Mouse (Mus musculus): ENCODE data around the gene Dph7.
"Not testable (repeated sequence)": the region's sequence is repeated elsewhere in the genome, so short reads cannot be mapped to it uniquely, and the experiment has no call there.

Dph7 gene

DNA sequence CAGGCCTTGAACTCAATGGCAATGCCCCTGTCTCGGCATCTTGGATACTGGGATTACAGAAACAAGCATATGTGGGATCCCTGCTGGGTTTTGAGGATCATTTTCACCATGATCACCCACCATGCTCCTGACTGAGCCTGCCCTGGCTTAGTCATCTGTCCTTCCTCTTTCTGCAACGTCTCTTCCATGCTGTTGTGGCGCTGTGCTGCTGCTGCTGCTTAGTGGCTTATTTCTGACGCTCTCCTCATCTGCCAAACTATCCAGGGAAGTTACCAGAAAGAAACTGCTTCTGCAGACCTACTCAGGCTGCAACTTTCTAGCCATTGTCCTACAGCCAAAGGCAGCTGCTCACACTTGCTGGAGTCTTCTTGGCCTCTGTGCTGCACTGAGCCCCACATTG lies 8.2 kb downstream of the Dph7 start:
- DNase-seq (ENCODE audit: low read depth, low spot score), result no peak

DNA sequence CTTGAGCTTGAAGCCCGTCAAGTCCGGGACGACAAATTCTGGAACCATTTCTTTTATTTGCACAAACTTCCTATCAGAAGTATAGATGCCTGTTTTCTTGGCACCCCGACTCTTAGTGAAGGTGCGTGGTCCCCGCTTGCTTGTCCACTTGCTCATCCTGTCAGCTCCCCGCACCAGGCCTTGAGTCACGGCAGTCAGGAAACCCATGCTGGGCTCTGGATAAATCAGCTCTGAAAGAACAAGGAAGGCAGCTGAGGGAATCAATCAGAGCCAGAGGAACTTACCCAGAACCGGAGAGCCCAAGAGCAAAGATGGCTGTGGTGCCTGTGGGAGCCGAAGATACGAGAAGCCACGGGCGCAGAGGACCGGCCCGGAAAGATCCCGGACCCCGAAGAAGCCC lies 12.3 kb downstream of the Dph7 start:
- not testable (repeated sequence) for DNase-seq (ENCODE audit: low read depth, low spot score)

DNA sequence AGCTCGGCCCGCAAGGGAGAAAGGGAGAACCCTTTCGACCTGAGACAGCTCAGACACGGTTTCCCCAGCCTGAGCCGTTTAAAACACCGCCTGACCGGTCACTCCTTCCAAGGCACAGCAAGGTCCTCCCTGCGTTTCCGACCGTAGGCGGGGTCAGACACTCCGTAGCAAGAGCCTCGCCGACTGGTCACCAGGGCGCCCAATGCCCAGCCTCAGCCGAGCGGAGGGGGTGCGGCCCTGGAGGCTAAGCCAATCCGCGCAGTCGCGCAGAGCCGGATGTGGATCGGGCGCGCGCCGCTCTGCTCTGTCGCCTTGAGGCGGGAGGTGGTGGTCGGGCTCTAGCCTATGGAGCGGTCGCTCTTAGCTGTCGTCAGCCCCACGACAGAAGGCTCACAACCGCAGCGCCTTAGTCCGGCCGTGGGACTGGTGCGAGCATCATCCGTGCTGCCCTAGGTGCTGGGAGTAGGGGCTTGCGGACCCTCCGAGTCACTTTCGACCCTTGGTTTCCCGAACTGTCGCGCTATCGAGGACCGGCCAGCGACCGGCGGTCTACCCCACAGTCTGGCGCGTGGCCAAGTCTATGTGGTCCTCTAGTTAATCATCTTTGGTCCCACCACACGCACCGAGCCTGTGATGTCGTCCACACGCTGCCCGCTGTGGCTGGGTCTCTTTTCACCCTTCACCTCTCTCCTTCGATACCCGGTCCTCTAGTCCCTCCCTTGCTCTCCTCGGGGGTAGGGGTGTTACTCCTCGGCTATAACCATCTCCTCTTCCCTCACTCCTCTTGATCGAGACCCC lies 12.9 kb downstream of the Dph7 start, which contains the start of gene Mrpl41:
Gene Mrpl41 (minus strand): TSS at position 193 of the 798 bp plus-strand sequence.
- DNase-seq (ENCODE audit: low read depth, low spot score), result peak; percentile 96

DNA sequence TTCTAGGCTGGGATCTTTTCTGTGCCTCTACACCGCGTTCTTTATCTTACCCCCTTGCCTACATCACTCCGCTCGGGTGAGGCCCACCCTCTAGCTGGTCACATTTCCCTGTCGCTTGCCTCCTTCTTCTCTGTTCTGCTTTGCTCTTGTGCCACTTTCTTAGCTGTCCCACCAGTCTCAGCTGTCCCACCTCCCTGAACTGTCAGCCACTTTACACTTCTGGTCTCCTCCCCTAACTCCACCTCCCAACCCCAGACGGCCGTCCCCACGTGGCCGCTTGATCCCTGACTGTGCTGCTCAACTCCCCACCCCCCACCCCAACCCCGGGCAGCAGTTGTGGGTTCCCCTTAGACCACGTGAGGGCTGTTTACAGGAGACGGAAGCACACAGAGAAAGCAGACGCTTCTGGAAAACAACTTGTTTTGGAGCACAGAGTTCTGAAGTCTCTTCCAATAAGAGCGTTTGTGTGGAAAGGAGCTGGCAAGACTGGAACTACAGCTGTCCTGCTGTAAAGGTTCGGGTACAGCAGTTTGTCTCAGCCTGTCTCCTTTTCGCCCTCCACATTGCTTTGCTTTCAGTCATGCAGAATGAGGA lies 13.6 kb downstream of the Dph7 start, which contains the start of gene Pnpla7:
Gene Pnpla7 (plus strand): TSS at position 330 of the 594 bp plus-strand sequence.
- DNase-seq (ENCODE audit: low read depth, low spot score), result peak; percentile 91

DNA sequence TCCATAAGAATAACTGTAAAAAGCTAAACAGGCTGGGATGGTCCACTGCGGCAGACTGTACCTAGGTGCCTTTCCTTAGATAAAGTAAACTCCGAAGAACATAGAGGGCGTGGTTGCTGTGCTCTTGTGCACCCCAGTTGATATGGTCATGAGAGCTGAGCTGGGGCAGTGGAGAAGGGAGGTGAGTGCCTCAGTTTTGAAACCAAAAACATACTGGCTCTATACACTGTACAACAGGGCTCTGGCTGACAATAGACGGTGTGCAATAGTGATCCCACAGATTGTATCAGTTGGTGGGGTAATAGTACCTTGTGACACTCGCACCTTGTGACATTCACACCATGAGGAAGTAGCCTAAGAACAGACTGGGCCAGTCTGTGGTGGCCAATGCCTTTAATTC lies 14.8 kb downstream of the Dph7 start:
- DNase-seq (ENCODE audit: low read depth, low spot score), result peak; percentile 12

DNA sequence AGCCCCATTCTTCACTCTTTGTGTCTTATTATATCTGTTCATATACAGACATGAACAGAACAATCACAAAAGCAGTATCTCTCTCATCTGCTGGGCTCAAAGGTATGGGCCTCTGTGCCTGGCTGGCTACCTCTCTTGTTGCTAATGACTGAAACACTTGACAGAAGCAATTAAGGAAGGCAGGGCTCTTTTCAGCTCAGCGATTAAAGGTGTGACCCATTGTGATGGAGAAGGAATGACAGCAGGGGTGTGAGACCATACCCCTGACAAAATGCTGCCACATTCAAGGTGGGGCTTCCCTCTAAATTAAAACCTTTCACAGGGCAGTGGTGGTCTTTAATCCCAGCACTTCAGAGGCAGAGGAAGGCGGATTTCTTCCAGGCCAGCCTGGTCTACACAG lies 25.6 kb downstream of the Dph7 start:
- DNase-seq (ENCODE audit: low read depth, low spot score), result no peak

DNA sequence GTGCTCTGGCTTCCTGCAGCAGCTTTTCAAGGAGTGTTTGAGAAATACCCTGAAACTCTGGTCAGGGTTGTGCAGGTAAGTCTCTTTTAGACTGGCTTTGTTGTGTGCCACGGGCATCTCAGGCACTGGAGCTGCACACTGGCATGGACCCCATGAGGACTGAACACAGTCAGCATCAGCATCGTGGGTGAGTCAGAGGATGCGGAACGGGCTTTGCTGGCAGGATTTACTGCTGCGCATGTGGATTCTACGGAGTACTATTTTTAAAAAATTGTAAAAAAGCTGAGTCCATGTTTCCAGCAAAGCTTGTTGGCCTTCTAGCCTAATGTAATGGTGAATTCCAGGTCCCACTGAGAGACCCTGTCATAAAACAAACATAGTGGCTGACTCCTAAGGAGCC lies 33.1 kb downstream of the Dph7 start:
- DNase-seq (ENCODE audit: low read depth, low spot score), result no peak

DNA sequence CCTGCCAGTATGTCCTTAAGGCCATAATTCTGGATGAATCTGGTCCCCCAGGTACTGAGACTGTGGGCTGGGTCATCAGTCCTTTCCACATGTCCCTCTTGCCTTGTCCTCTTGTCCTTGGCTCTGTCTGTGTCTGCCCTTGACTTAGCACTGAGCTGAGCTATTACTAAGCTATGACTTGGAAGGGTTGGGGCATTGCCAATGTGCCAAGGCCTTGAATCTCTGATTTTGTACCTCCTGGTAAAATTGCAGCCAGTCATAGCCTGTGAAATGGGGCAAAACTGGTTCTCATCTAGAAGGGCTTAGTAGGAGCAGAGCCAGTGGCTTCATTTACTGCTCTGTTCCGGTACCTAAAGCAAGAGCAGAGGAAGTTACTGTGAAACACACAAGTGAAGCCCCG lies 34.3 kb downstream of the Dph7 start:
- DNase-seq (ENCODE audit: low read depth, low spot score), result no peak

DNA sequence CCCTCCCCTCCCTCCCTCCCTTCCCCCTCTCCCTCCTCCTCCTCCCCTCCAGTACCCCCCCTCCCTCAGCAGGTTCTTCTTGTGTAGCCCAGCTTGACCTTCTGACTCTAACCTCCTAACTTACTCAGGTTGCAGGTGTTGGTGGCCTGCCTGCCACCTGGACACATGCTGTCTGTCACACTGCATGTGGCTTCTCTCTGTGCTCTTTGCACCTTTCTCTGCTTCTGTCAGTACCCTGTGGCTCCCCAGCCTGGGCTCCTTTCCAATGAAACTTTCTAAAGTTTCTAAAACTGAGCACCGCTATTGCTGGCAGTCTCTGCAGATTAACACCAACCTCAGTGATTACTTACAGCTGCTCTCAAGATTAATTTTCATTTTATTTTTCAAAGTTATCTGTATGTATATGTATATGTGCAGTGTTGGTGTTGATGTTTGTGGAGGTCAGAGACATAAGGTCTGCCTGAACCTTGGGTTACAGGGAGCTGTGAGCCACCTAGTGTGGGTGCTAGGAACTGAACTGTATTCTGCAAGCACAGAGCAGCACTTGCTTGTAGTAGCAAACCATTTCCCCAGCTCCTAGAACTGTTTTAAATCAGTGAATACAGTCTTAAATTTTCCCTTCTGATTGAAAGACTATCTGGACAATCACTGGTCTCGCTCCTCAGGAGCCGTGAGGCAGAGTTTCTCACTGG lies 38.5 kb downstream of the Dph7 start:
- peak; percentile 52 for DNase-seq (ENCODE audit: low read depth, low spot score)

DNA sequence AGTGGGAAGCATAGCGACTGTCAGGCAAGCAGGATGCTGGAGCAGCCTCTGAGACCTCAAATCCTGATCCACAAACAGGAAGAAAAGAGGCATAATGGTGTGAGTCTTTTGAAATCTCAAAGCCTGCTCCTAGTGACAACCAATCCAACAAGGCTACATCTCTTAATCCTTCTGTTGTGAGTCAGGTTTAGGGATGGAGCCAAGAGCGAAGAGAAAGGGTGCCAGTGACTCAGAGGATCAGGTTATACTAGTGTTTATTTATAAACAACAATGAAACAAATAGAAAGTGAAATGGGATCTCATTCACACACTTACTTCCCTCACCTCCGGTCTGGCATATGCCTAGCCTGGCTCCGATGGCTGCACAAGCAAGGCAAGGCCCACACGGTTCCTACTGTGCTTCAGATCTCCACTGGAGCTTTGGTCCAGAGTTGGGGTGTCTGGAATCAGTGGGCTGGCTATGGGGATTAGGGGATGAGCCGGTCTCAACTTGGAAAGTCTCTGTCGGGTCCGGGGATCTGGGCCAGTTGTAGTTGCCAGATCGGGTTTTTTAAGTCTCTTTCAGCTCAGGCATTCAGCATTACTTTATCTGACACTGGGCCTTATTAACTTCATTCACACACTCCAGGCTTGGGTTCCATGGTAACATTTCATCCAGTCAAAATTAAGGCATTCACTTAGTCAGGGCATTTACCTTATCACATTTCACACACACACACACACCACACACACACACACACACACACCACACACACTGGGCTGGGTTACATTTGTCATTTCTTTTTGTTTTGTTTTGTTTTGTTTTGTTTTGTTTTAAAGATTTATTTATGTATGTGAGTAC lies 42.0 kb downstream of the Dph7 start:
- no peak for DNase-seq (ENCODE audit: low read depth, low spot score)

DNA sequence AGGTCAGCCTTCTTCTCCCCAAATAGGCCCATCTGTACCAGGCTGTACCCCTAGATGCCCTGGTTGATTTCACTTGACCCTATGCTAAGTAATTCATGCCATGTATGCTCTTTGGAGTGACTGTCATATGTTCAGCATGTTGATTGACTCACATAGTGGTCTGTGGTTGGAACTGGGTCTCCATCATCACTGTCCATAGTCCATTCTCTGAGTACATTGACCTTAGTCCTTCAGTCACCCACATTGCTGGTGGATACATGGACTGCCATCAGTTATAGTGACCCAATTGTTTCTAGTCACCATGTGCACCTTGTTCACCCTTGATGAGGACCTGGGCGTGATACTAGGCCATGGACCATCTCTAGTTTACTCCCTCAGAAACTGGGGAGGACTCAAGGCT lies 44.6 kb downstream of the Dph7 start:
- no peak for DNase-seq (ENCODE audit: low read depth, low spot score)

DNA sequence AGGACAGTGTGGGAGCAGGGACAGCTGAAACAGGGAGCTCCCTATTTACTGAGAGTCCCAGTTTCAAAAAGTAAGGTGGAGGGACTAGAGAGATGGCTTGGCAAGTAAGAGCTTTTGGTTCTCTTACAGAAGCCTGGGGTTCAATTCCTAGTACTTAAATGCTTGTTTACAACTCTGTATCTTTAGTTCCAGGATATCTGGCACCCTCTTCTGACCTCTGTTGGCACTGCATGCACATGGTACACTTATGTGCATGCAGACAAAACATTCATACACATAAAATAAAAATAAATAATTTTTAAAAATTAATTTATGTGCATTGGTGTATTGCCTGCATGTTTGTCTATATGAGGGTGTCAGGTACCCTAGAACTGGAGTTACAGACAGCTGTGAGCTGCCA lies 46.0 kb downstream of the Dph7 start:
- peak; percentile 30 for DNase-seq (ENCODE audit: low read depth, low spot score)
